Mouse (Mus musculus) urinary bladder, postnatal 4 days (tissue): ENCODE data around the gene Tada2b.

Source experiments
- DNase-seq, 2 experiments: peaks; one replicate each; pipeline ENCODE4 v3.0.0; 2021 to 2022; ENCODE audit warnings: low spot score in 2 of 2

The Tada2b gene

DNA sequence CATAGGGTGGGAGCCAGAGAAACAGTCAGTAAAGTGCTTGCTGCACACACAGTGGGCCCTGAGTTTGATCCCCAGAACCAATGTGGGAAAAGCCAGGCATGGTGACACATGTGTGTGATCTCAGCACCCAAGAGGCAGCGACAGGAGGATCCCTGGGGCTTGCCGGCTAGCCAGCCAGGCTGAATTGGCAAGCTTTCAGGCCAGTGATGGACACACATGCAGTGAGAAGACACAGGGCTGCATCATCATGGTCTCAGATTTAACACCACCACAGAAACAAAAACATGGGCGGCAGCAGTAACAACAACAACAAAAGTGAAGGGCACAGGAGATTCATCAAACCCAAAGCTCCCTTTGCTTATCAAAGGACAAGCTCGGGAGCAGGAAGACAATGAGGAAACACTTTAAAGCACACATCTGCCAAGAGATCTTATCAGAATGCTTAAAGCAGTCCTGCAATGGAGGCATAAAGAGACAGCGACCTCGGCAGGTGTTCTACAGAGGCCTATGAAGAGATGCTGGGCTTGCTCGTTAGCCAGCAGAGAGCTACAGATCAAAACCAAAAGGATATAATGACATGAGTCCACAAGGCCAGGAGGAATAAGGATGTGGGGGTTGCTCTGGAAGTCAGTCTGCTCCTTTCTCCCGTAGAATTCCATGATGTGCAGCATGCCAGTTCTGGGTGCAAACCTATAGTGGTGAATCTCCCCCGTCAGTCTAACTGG is 37.8 kb downstream of the Tada2b start:
- DNase-seq: no peak

DNA sequence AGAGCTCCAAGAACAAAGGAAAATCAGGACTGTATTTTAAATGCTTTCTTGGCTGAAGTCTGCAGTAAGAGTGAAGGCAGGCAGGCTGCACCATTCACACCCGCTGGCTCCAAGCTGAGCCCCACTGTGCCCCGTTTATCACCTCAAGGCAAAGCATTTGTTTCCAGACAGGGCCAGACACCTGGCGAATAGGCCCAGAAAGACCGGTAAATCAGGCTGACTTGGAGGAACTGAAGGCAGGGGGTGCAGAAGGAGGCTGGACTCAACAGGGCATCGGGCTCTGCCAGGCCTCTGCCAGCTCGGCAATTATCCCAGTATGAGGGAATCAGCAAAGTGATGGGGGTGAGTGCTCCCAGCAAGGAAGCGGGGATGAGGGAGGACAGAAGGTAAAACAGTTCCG is 39.1 kb downstream of the Tada2b start:
- DNase-seq: peak in 1 of 2 experiments; percentile 61

DNA sequence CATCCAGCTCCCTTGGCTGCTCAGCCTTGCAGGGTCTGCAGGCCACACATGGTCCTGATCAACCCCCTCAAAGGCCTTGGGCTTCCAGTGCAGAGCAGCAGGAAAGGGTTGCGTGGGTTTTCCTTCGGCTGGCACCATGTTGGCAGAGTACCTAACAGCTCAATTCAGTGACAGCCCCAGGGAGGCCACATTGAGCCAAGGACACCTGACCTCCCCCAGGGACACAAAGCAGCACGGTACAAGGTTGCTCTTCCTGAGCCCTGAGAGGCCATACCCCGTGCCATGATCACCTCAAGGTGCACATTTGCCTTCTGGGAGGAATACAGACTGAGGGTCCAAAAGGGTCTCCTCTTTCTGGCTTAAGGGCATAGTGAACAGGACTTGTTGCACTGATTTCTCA is 39.5 kb downstream of the Tada2b start:
- DNase-seq: no peak

DNA sequence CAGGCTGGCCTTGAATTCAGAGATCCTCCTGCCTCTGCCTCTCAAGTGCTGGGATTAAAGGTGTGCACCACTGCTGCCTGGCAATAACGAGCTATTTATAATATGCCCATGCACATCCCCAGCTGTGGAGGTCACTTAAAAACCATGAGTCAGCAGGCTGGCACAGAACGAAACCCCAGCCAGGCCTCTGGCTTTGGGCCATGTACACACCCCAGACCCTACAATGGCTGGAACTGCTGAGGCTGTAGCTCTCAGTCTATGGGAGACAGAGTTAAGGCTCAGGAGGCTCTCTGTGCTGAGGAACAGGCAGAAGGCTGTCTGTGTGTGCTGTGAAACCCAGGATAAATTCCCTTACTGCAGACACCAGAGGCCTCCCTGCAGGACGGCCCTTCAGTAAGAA is 43.3 kb downstream of the Tada2b start:
- DNase-seq: no peak

DNA sequence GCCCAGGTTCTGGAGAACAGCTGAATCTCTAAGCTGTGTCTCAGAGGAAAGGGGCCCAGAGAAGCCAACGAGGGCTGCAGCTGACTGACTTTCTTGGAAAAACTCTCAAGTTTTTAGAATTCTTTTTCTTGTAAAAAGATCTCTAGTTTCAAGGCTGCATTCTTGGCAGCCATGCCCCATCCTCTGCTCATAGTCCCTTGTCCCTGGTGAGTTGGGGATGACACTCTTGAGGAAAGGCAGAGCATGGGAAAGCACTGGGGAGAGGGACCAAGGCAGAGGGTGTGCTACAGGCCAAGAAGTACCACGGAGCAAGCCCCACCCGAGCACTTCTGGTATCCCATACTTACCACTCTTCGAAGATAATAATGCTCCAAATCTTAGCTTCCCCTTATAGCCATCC is 47.2 kb downstream of the Tada2b start:
- DNase-seq: no peak

- DNase-seq: no peak
Observed at GRCm38 (mm10) chr5:36434398-36434967, 49.6 kb downstream of the Tada2b start.

DNA sequence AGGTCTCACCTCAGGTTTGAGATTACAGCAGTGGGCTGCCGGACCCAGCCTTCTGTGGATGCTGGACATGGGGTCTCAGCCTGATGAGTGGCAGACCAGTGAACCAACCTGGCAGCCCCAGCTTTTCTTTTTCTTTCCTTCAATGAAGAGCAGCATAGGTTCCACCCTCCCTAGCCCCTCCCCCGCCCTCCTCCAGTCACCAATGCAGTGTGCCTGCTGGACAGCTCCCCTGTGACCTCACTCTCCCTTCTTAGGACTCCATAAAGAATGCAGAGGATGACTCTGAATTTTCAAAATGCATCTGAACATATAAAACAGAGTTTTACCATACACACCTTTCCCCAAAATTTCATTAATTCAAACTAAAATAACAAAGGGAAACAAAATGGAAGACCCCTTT is 52.4 kb downstream of the Tada2b start:
- no peak for DNase-seq

DNA sequence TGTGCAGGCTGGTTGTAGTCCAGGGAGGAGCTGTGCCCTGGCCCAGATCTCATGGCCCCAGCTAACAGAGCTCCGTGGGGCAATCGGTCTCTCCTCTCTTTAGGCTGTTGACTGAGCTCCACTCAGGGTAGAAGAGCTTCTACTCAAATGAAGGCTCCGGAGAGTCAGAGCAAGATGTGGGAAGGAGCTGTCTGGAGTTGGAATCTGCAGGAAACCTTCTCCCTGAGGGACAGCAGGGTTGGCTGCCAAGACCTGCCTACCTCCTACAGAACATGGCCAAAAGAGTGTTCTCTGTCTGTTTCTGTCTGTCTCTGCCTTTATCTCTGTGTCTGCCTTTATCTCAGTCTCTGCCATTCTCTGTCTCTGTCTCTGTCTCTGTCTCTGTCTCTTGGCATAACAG is 54.5 kb downstream of the Tada2b start:
- DNase-seq: no peak

DNA sequence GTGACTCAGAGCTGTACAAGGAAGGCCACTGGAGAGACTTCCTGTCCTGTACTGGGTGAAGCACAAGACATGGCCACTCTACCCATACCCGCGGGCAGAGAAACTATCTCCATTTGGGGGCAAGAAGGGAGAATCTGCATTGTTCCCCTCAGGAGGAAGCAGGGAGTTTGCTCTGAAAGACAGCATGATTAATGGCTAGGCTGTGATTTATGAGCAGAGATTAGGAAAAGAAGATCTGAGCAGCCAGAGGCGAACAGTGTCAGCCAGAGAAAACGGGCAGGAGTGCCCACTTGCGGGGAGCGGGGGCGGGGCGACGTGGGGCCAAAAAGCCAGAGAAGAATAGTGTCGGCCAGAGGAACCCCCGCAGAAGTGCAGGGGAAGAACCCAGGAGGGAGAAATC is 56.3 kb downstream of the Tada2b start:
- DNase-seq: no peak

GRCm38 (mm10) chr5:36426404-36426803 is 57.7 kb downstream of the Tada2b start:
- no peak for DNase-seq

- DNase-seq: no peak
Observed at GRCm38 (mm10) chr5:36424676-36425075, 59.4 kb downstream of the Tada2b start.
